In the genomic region with DNA sequence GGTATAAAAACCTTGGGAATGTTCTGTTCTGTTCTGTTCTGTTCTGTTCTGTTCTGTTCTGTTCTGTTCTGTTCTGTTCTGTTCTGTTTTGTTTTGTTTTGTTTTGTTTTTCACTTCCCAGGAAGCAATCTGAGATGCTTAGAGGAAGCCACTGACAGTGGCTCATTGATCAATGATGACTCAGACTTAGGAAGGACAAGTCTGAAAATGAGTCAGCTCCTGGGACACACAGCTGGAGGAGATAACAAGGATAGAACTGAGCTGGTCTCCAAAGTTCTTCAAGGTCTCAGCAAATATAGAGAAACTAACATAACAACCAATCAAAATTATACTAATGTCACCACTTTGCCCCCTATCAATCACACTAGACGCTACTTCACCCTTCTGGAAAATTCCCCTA, we compare ENCODE assay signal across 23 mouse cellular contexts.
"Had no signal": no experiment of that assay in that cellular context is flagged by ENCODE, and none has a peak within 500 bp of the region (broad histone marks: within the 10 kb centered on the region; RNA-seq: fewer than 3 reads in every experiment).

No protein-coding gene starts in this region.

- H3K36me3 ChIP-seq: heart, embryonic 13.5 days; heart, embryonic 15.5 days; hindbrain, embryonic 10.5 days; hindbrain, embryonic 12.5 days; intestine, embryonic 15.5 days; limb, embryonic 13.5 days; limb, embryonic 15.5 days; liver, embryonic 13.5 days had no signal

- H3K4me3 ChIP-seq: heart, adult 2 months; heart, embryonic 13.5 days; heart, embryonic 15.5 days; hindbrain, embryonic 10.5 days; hindbrain, embryonic 12.5 days; intestine, embryonic 15.5 days; layer of hippocampus, adult 2 months; limb, embryonic 13.5 days; limb, embryonic 15.5 days; liver, embryonic 13.5 days had no signal

- H3K9me3 ChIP-seq: heart, embryonic 13.5 days; heart, embryonic 15.5 days; hindbrain, embryonic 10.5 days; hindbrain, embryonic 12.5 days; intestine, embryonic 15.5 days; limb, embryonic 13.5 days; limb, embryonic 15.5 days; liver, embryonic 13.5 days had no signal

- DNase-seq: gastrocnemius, postnatal 14 days; gastrocnemius, postnatal 36 days; heart, adult 11 months; heart, adult 2 months; heart, postnatal 4 days; kidney, adult 18-20 months; kidney, adult 8-10 months; kidney, postnatal 10 days; kidney, postnatal 25 days; kidney, postnatal 4 days; layer of hippocampus, postnatal 36 days; left cerebral cortex, postnatal 4 days; liver, embryonic 13.5 days had no signal

- H3K27ac ChIP-seq: heart, adult 2 months; heart, embryonic 13.5 days; heart, embryonic 15.5 days; hindbrain, embryonic 10.5 days; hindbrain, embryonic 12.5 days; hindbrain, embryonic 14.5 days; intestine, embryonic 15.5 days; layer of hippocampus, adult 2 months; limb, embryonic 13.5 days; limb, embryonic 15.5 days; liver, embryonic 13.5 days had no signal

- H3K4me1 ChIP-seq: heart, embryonic 13.5 days; hindbrain, embryonic 10.5 days; hindbrain, embryonic 12.5 days; intestine, embryonic 15.5 days; limb, embryonic 13.5 days; limb, embryonic 15.5 days; liver, embryonic 13.5 days had no signal

- H3K9ac ChIP-seq: heart, embryonic 13.5 days; heart, embryonic 15.5 days; hindbrain, embryonic 12.5 days; hindbrain, embryonic 14.5 days; intestine, embryonic 15.5 days; limb, embryonic 13.5 days; limb, embryonic 15.5 days; liver, embryonic 13.5 days had no signal

- H3K27me3 ChIP-seq: heart, embryonic 13.5 days; heart, embryonic 15.5 days; hindbrain, embryonic 12.5 days; intestine, embryonic 15.5 days; limb, embryonic 13.5 days; limb, embryonic 15.5 days; liver, embryonic 13.5 days had no signal

- H3K4me2 ChIP-seq: heart, embryonic 11.5 days; heart, embryonic 13.5 days; heart, embryonic 15.5 days; hindbrain, embryonic 12.5 days; hindbrain, embryonic 14.5 days; intestine, embryonic 15.5 days; limb, embryonic 13.5 days; limb, embryonic 15.5 days; liver, embryonic 13.5 days had no signal
